19 mouse cellular contexts compared by ENCODE assay signal in the genomic region with DNA sequence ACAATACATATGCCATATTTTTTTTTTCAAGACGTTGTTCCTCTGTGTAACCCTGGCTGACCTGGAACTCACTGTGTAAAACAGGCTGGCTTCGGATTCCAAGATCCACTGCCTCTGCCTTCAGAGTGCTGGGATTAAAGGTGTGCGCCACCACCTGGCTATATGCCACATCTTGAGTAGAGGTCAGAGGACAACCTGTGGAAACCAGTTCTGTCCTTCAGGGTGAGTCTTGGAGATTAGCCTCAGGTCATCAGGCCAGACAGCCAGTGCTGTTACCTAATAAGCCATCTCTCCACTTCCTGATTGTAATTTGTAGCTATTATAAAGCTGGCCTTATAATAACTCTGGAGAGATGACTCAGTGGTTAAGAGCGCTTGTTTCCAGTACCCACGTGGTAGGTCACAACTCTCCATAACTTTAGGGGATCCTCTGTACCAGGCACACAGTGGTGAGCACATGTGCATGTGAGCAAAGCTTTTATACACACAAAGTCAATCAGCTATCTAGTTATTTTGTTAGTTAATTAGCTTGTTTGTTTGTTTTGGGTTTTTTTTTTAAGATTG. TPM values are rescaled to one million over a fixed set of nuclear protein-coding genes. Genes with fewer than 3 reads are reported as not detected.
DNase-seq lines count a peak whose midpoint lies in the region; ATAC-seq and TF ChIP-seq lines count a peak whose summit lies in the region.
"Had no signal": no experiment of that assay in that cellular context is flagged by ENCODE, and none has a peak within 500 bp of the region (broad histone marks: within the 10 kb centered on the region; RNA-seq: fewer than 3 reads in every experiment).

No protein-coding gene starts in this region.

- no peaks in the 10 kb centered on the region; the same call in 1 of the 2 replicates for H3K9me3 ChIP-seq in kidney, embryonic 14.5 days (ENCODE audit: control insufficient read depth, low read length)
- peaks cover 3% of the 10 kb centered on the region; the same call in 1 of the 2 replicates for H3K9me3 ChIP-seq in intestine, embryonic 16.5 days (ENCODE audit: control insufficient read depth, low read length)
- no peaks in the 10 kb centered on the region for H3K9me3 ChIP-seq in hindbrain, postnatal 0 days (ENCODE audit: low read length)
- H3K9me3 ChIP-seq: midbrain, embryonic 15.5 days had no signal

- H3K9ac ChIP-seq in kidney, embryonic 14.5 days (ENCODE audit: low read depth, low read length): no peak overlapping the region
- H3K9ac ChIP-seq in intestine, embryonic 16.5 days (ENCODE audit: low read depth, low read length): no peak overlapping the region
- no peak overlapping the region for H3K9ac ChIP-seq in hindbrain, postnatal 0 days (replicated peaks; ENCODE audit: low read length)
- H3K9ac ChIP-seq: liver, embryonic 13.5 days; midbrain, embryonic 15.5 days had no signal

- H3ac ChIP-seq in C2C12 (ENCODE audit: control insufficient read depth, insufficient read length, low read depth): no peak overlapping the region

- no peak overlapping the region for H3K4me2 ChIP-seq in kidney, embryonic 14.5 days (replicated peaks; ENCODE audit: low read depth, low read length)
- no peak overlapping the region for H3K4me2 ChIP-seq in intestine, embryonic 16.5 days (ENCODE audit: low read depth, low read length)
- no peak overlapping the region for H3K4me2 ChIP-seq in hindbrain, postnatal 0 days (ENCODE audit: low read depth, low read length)
- H3K4me2 ChIP-seq: heart, embryonic 11.5 days; liver, embryonic 13.5 days; midbrain, embryonic 15.5 days had no signal

- H3K79me3 ChIP-seq in C2C12 (ENCODE audit: low read depth): no peaks in the 10 kb centered on the region

- no peak for ATAC-seq in kidney, embryonic 14.5 days (ENCODE audit: low FRiP score, low TSS enrichment)
- peak; percentile 66 for ATAC-seq in intestine, embryonic 16.5 days
- ATAC-seq in hindbrain, postnatal 0 days: no peak
- ATAC-seq: midbrain, embryonic 15.5 days had no signal

- WGBS in kidney, embryonic 14.5 days: 84% methylated on average over 5 of the region's 5 CpGs
- WGBS in intestine, embryonic 16.5 days: 81% methylated on average over 5 of the region's 5 CpGs
- WGBS in macrophage (ENCODE audit: missing documents): 66% methylated on average over 5 of the region's 5 CpGs
- WGBS in hindbrain, postnatal 0 days: 91% methylated on average over 5 of the region's 5 CpGs

- no peak for TF ChIP-seq CTCF in C2C12 (IDR thresholded peaks at IDR 0.05; ENCODE audit: control insufficient read depth, insufficient read depth, insufficient read length)
- no peak for TF ChIP-seq CTCF in hindbrain, postnatal 0 days (IDR thresholded peaks at IDR 0.05; ENCODE audit: low read depth)

- no peaks in the 10 kb centered on the region for H3K36me3 ChIP-seq in kidney, embryonic 14.5 days (ENCODE audit: control insufficient read depth, insufficient read depth, low read length)
- no peaks in the 10 kb centered on the region for H3K36me3 ChIP-seq in C2C12 (ENCODE audit: control insufficient read depth, insufficient read depth)
- no peaks in the 10 kb centered on the region for H3K36me3 ChIP-seq in intestine, embryonic 16.5 days (ENCODE audit: control insufficient read depth, insufficient read depth, low read length)
- H3K36me3 ChIP-seq in macrophage (ENCODE audit: inconsistent target): no peaks in the 10 kb centered on the region
- no peaks in the 10 kb centered on the region for H3K36me3 ChIP-seq in hindbrain, postnatal 0 days (ENCODE audit: insufficient read depth, low read length)
- H3K36me3 ChIP-seq: midbrain, embryonic 15.5 days had no signal

- 0 out of 2 replicates have a peak, but pooled peaks cover 8% of the 10 kb centered on the region for H3K4me1 ChIP-seq in kidney, embryonic 14.5 days (ENCODE audit: control insufficient read depth, insufficient read depth, low read length)
- no peaks in the 10 kb centered on the region; the same call in 1 of the 2 replicates for H3K4me1 ChIP-seq in intestine, embryonic 16.5 days (ENCODE audit: control insufficient read depth, insufficient read depth, low read length)
- no peaks in the 10 kb centered on the region for H3K4me1 ChIP-seq in hindbrain, postnatal 0 days (ENCODE audit: insufficient read depth, low read length)
- H3K4me1 ChIP-seq: midbrain, embryonic 15.5 days had no signal

- H3K27ac ChIP-seq in kidney, embryonic 14.5 days (ENCODE audit: low read depth, low read length): no peak overlapping the region
- H3K27ac ChIP-seq in intestine, embryonic 16.5 days (ENCODE audit: low read length): no peak overlapping the region
- peak overlapping the region; percentile 4; the same call in 1 of the 2 replicates for H3K27ac ChIP-seq in macrophage
- H3K27ac ChIP-seq in hindbrain, postnatal 0 days: no peak overlapping the region
- H3K27ac ChIP-seq: embryonic facial prominence, embryonic 10.5 days; liver, embryonic 13.5 days; midbrain, embryonic 15.5 days had no signal

- H3K79me2 ChIP-seq in C2C12 (ENCODE audit: control insufficient read depth, insufficient read depth) (peaks cover 10% of the 10 kb centered on the region), macrophage (ENCODE audit: inconsistent target) (no peaks in the 10 kb centered on the region)

- H3K4me3 ChIP-seq in kidney, embryonic 14.5 days (ENCODE audit: low read length): no peak overlapping the region
- H3K4me3 ChIP-seq in C2C12 (ENCODE audit: insufficient read depth, poor library complexity, severe bottlenecking) (no peak overlapping the region), macrophage (ENCODE audit: inconsistent target) (no peak overlapping the region)
- no peak overlapping the region for H3K4me3 ChIP-seq in intestine, embryonic 16.5 days (ENCODE audit: low read length)
- no peak overlapping the region for H3K4me3 ChIP-seq in hindbrain, postnatal 0 days (ENCODE audit: low read length)
- H3K4me3 ChIP-seq: embryonic facial prominence, embryonic 10.5 days; erythroblast, embryonic 14.5 days; liver, embryonic 13.5 days; midbrain, embryonic 15.5 days had no signal

- DNase-seq in kidney, adult 18-20 months: peak; percentile 55
- no peak for DNase-seq in left cerebral cortex, adult 11 months (ENCODE audit: low spot score)
- DNase-seq in hindbrain, postnatal 0 days (ENCODE audit: low spot score): no peak
- no peak for DNase-seq in cerebellum, postnatal 36 days
- DNase-seq: adrenal gland, postnatal 36 days; cerebellum, postnatal 25 days; gastrocnemius, postnatal 14 days; heart, postnatal 36 days; left cerebral cortex, postnatal 4 days; liver, embryonic 13.5 days; thymus, postnatal 25 days had no signal

- H3K27me3 ChIP-seq in kidney, embryonic 14.5 days (ENCODE audit: control insufficient read depth, insufficient read depth, low read length): no peaks in the 10 kb centered on the region
- no peaks in the 10 kb centered on the region for H3K27me3 ChIP-seq in C2C12 (ENCODE audit: control insufficient read depth, insufficient read depth, insufficient read length)
- H3K27me3 ChIP-seq in intestine, embryonic 16.5 days (replicated peaks; ENCODE audit: control insufficient read depth, insufficient read depth, low read length): no peaks in the 10 kb centered on the region
- no peaks in the 10 kb centered on the region for H3K27me3 ChIP-seq in hindbrain, postnatal 0 days (ENCODE audit: insufficient read depth, low read length)
- H3K27me3 ChIP-seq: liver, embryonic 13.5 days; midbrain, embryonic 15.5 days had no signal

TF ChIP-seq in C2C12, 6 proteins besides CTCF, POLR2A, EP300 and RAD21:
- TF ChIP-seq MAX (IDR thresholded peaks at IDR 0.05) (peak; percentile 63), USF1 (IDR thresholded peaks at IDR 0.05; ENCODE audit: low read depth) (peak; percentile 89), FOSL1 (IDR thresholded peaks at IDR 0.05; ENCODE audit: insufficient read depth, low read length, poor library complexity, severe bottlenecking) (no peak), MYOG (IDR thresholded peaks at IDR 0.05; ENCODE audit: control insufficient read depth, extremely low read depth, insufficient read length) (no peak), CEBPB (IDR thresholded peaks at IDR 0.05; ENCODE audit: low read depth) (peak; percentile 16)

RNA-seq across cellular contexts. Expression of gene Strn3, which starts 15.1 kb away (rescaled TPM):
- polyA plus RNA-seq in kidney, embryonic 14.5 days (2014; fragmentation: Nextera tagmentation; extraction: Ambion mirVana): 53.6 and 60.7 TPM in 2 replicates
- polyA plus RNA-seq in C2C12 (2012; fragmentation: generic; extraction: Trizol): 20.5 TPM
- 14.5 and 25.2 TPM in 2 replicates for polyA plus RNA-seq in intestine, embryonic 16.5 days (2015; fragmentation: Nextera tagmentation; extraction: Ambion mirVana)
- 100 to 1,000 TPM in 18 of 26 experiments, 10 to 100 TPM in 8; 43.4 to 186 (median 137) TPM for total RNA-seq in macrophage (2018; cell fraction: chromatin; rRNA removed)
- 10 to 100 TPM; 22.4 to 39.1 (median 32.5) TPM for total RNA-seq in macrophage (2018; cell fraction: cytosol; rRNA removed)
- 100 to 1,000 TPM in 7 of 26 experiments, 10 to 100 TPM in 19; 31.9 to 125 (median 83.8) TPM for total RNA-seq in macrophage (2018; cell fraction: nucleus; rRNA removed)
- polyA plus RNA-seq in macrophage (2018): 22.5 to 26.5 TPM (median 23.1 TPM) in 3 replicates
- 44.1 and 44.3 TPM in 2 replicates for total RNA-seq in hindbrain, postnatal 0 days (2014; rRNA removed)
- 30.2 and 30.8 TPM in 2 replicates for polyA plus RNA-seq in hindbrain, postnatal 0 days (2015; fragmentation: Nextera tagmentation; extraction: Ambion mirVana)

RNA-seq across cellular contexts. Expression of gene Ap4s1, which starts 15.9 kb away (rescaled TPM):
- 37.8 and 44.8 TPM in 2 replicates for polyA plus RNA-seq in kidney, embryonic 14.5 days (2014; fragmentation: Nextera tagmentation; extraction: Ambion mirVana)
- polyA plus RNA-seq in C2C12 (2012; fragmentation: generic; extraction: Trizol): 10.8 TPM
- polyA plus RNA-seq in intestine, embryonic 16.5 days (2015; fragmentation: Nextera tagmentation; extraction: Ambion mirVana): 20.7 and 21.1 TPM in 2 replicates
- 10 to 100 TPM in 20 of 26 experiments, 1 to 10 TPM in 6; 4.2 to 31.5 (median 16.7) TPM for total RNA-seq in macrophage (2018; cell fraction: chromatin; rRNA removed)
- 10 to 100 TPM; 18.1 to 27.0 (median 22.0) TPM for total RNA-seq in macrophage (2018; cell fraction: cytosol; rRNA removed)
- 10 to 100 TPM in 22 of 26 experiments, 1 to 10 TPM in 4; 4.9 to 23.3 (median 12.9) TPM for total RNA-seq in macrophage (2018; cell fraction: nucleus; rRNA removed)
- polyA plus RNA-seq in macrophage (2018): 12.6 to 33.2 TPM (median 21.4 TPM) in 3 replicates
- total RNA-seq in hindbrain, postnatal 0 days (2014; rRNA removed): 18.3 and 33.9 TPM in 2 replicates
- 68.1 and 70.2 TPM in 2 replicates for polyA plus RNA-seq in hindbrain, postnatal 0 days (2015; fragmentation: Nextera tagmentation; extraction: Ambion mirVana)
